Mouse (Mus musculus): ENCODE measurements around the gene Pin4. TPM values are rescaled to one million over a fixed set of nuclear protein-coding genes. Genes with fewer than 3 reads are reported as not detected.

The Pin4 gene
- polyA plus RNA-seq, 1 experiment from 2014 or later, result 58.7 TPM

- Histone ChIP-seq H3K4me1 (ENCODE audit: insufficient read depth, low read depth, low read length) (no peaks in the 10 kb centered on the region), H3K27me3 (replicated peaks; ENCODE audit: insufficient read depth, low read length) (no peaks in the 10 kb centered on the region), H3K9me3 (ENCODE audit: low read length) (no peaks in the 10 kb centered on the region), H3K27ac (ENCODE audit: low read length) (no peak overlapping the region), H3K4me2 (replicated peaks; ENCODE audit: low read depth, low read length) (no peak overlapping the region), H3K36me3 (ENCODE audit: insufficient read depth, low read length) (no peaks in the 10 kb centered on the region), H3K9ac (replicated peaks; ENCODE audit: low read depth) (no peak overlapping the region), H3K4me3 (ENCODE audit: low read depth, low read length) (no peak overlapping the region)
- peak; percentile 38 for DNase-seq (ENCODE audit: low spot score)
- no peak for ATAC-seq
- TF ChIP-seq CTCF (IDR thresholded peaks at IDR 0.05) (no peak), EP300 (IDR thresholded peaks at IDR 0.05) (no peak)
- WGBS, result 62% methylated on average over 4 of the region's 4 CpGs
Observed at GRCm38 (mm10) chrX:102163529-102163928, 44.3 kb downstream of the Pin4 start.

DNA sequence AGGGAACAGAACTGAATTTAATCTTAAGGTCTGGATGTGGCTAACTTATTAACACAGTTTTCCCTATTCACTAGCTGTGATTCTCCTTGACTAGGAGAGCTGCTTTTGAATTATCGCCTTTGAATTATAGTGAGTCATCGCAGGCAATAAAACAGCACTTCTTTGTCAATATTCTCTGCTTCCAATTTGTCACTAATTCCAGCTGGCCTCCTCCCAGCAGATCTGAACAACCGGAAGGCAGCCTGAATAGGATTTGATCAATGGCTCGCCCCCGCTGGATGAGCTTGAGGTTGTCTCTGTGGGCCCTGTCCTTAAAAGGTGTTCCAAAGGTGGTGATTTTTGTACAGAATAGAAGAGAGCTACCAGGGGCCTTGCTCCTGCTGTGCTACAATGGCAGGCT is 47.3 kb downstream of the Pin4 start:
- ATAC-seq, result no peak
- no peaks in the 10 kb centered on the region for H3K9me3 ChIP-seq (ENCODE audit: low read length)
- H3K27ac ChIP-seq (ENCODE audit: low read length), result 0 out of 2 replicates have a peak overlapping the region, but pooled peaks have one; percentile 54
- H3K27me3 ChIP-seq (replicated peaks; ENCODE audit: insufficient read depth, low read length), result no peaks in the 10 kb centered on the region
- WGBS, result 67% methylated on average over 5 of the region's 5 CpGs
- no peak overlapping the region for H3K4me3 ChIP-seq (ENCODE audit: low read depth, low read length)
- no peak for DNase-seq (ENCODE audit: low spot score)
- H3K4me1 ChIP-seq (ENCODE audit: insufficient read depth, low read depth, low read length), result no peaks in the 10 kb centered on the region
- H3K36me3 ChIP-seq (ENCODE audit: insufficient read depth, low read length), result no peaks in the 10 kb centered on the region
- no peak overlapping the region for H3K9ac ChIP-seq (replicated peaks; ENCODE audit: low read depth)
- H3K4me2 ChIP-seq (replicated peaks; ENCODE audit: low read depth, low read length), result no peak overlapping the region
- no peak for TF ChIP-seq EP300 (IDR thresholded peaks at IDR 0.05)
- TF ChIP-seq CTCF (IDR thresholded peaks at IDR 0.05), result no peak

- ATAC-seq (peak; percentile 52), DNase-seq (ENCODE audit: low spot score) (no peak)
- H3K9ac ChIP-seq (replicated peaks; ENCODE audit: low read depth), result no peak overlapping the region
- no peaks in the 10 kb centered on the region for H3K36me3 ChIP-seq (ENCODE audit: insufficient read depth, low read length)
- no peaks in the 10 kb centered on the region for H3K9me3 ChIP-seq (ENCODE audit: low read length)
- H3K4me3 ChIP-seq (ENCODE audit: low read depth, low read length), result no peak overlapping the region
- H3K27me3 ChIP-seq (replicated peaks; ENCODE audit: insufficient read depth, low read length), result no peaks in the 10 kb centered on the region
- no peaks in the 10 kb centered on the region for H3K4me1 ChIP-seq (ENCODE audit: insufficient read depth, low read depth, low read length)
- no peak overlapping the region for H3K4me2 ChIP-seq (replicated peaks; ENCODE audit: low read depth, low read length)
- peak overlapping the region; percentile 54; the same call in 1 of the 2 replicates for H3K27ac ChIP-seq (ENCODE audit: low read length)
- TF ChIP-seq EP300 (IDR thresholded peaks at IDR 0.05) (no peak), CTCF (IDR thresholded peaks at IDR 0.05) (no peak)
- WGBS, result 34% methylated on average over 6 of the region's 6 CpGs
Observed at GRCm38 (mm10) chrX:102166986-102167385, 47.7 kb downstream of the Pin4 start.

- Histone ChIP-seq H3K4me2 (replicated peaks; ENCODE audit: low read depth, low read length) (no peak overlapping the region), H3K27me3 (replicated peaks; ENCODE audit: insufficient read depth, low read length) (no peaks in the 10 kb centered on the region), H3K27ac (ENCODE audit: low read length) (no peak overlapping the region), H3K36me3 (ENCODE audit: insufficient read depth, low read length) (no peaks in the 10 kb centered on the region), H3K4me1 (ENCODE audit: insufficient read depth, low read depth, low read length) (no peaks in the 10 kb centered on the region), H3K4me3 (ENCODE audit: low read depth, low read length) (no peak overlapping the region), H3K9me3 (ENCODE audit: low read length) (no peaks in the 10 kb centered on the region), H3K9ac (replicated peaks; ENCODE audit: low read depth) (no peak overlapping the region)
- DNase-seq (ENCODE audit: low spot score), result no peak
- TF ChIP-seq EP300 (IDR thresholded peaks at IDR 0.05) (no peak), CTCF (IDR thresholded peaks at IDR 0.05) (no peak)
- no peak for ATAC-seq
- 58% methylated on average over 1 of the region's 1 CpGs for WGBS
Observed at GRCm38 (mm10) chrX:102169724-102170123, 50.5 kb downstream of the Pin4 start.

GRCm38 (mm10) chrX:102170135-102170534 is 50.9 kb downstream of the Pin4 start:
- H3K27me3 ChIP-seq (replicated peaks; ENCODE audit: insufficient read depth, low read length), result no peaks in the 10 kb centered on the region
- WGBS, result 46% methylated on average over 3 of the region's 3 CpGs
- no peak overlapping the region for H3K4me2 ChIP-seq (replicated peaks; ENCODE audit: low read depth, low read length)
- H3K9me3 ChIP-seq (ENCODE audit: low read length), result no peaks in the 10 kb centered on the region
- no peak for TF ChIP-seq CTCF (IDR thresholded peaks at IDR 0.05)
- no peak for TF ChIP-seq EP300 (IDR thresholded peaks at IDR 0.05)
- DNase-seq (ENCODE audit: low spot score) (no peak), ATAC-seq (no peak)
- H3K4me1 ChIP-seq (ENCODE audit: insufficient read depth, low read depth, low read length), result no peaks in the 10 kb centered on the region
- H3K36me3 ChIP-seq (ENCODE audit: insufficient read depth, low read length), result no peaks in the 10 kb centered on the region
- no peak overlapping the region for H3K4me3 ChIP-seq (ENCODE audit: low read depth, low read length)
- no peak overlapping the region for H3K9ac ChIP-seq (replicated peaks; ENCODE audit: low read depth)
- H3K27ac ChIP-seq (ENCODE audit: low read length), result no peak overlapping the region

GRCm38 (mm10) chrX:102170900-102171299 is 51.7 kb downstream of the Pin4 start:
- DNase-seq (ENCODE audit: low spot score), result no peak
- no peaks in the 10 kb centered on the region for H3K27me3 ChIP-seq (replicated peaks; ENCODE audit: insufficient read depth, low read length)
- TF ChIP-seq EP300 (IDR thresholded peaks at IDR 0.05) (no peak), CTCF (IDR thresholded peaks at IDR 0.05) (no peak)
- no peak overlapping the region for H3K9ac ChIP-seq (replicated peaks; ENCODE audit: low read depth)
- H3K4me3 ChIP-seq (ENCODE audit: low read depth, low read length), result no peak overlapping the region
- H3K4me1 ChIP-seq (ENCODE audit: insufficient read depth, low read depth, low read length), result no peaks in the 10 kb centered on the region
- 27% methylated on average over 3 of the region's 3 CpGs for WGBS
- no peaks in the 10 kb centered on the region for H3K9me3 ChIP-seq (ENCODE audit: low read length)
- ATAC-seq, result no peak
- no peaks in the 10 kb centered on the region for H3K36me3 ChIP-seq (ENCODE audit: insufficient read depth, low read length)
- no peak overlapping the region for H3K27ac ChIP-seq (ENCODE audit: low read length)
- H3K4me2 ChIP-seq (replicated peaks; ENCODE audit: low read depth, low read length), result no peak overlapping the region

All from lung, postnatal 0 days (tissue).